Mouse (Mus musculus) limb, embryonic 15.5 days (tissue): ENCODE data around the gene Lhx4. TPM values are rescaled to one million over a fixed set of nuclear protein-coding genes. Genes with fewer than 3 reads are reported as not detected.

Source experiments
- ATAC-seq: fragments of 200-750 bp; cut with Nextera tagmentation; 2 replicates; pipeline ENCODE4 v1.8.0; 2017; ENCODE audit warnings: low read depth, moderate TSS enrichment; ENCODE audit not compliant: insufficient number of reproducible peaks, low FRiP score, low TSS enrichment
- H3K27ac ChIP-seq: fragments of 300-500 bp; sonication (generic); 2 replicates; pipeline ENCODE4 v1.5.1; 2015; ENCODE audit warnings: moderate library complexity, mild to moderate bottlenecking, inconsistent platforms
- H3K27me3 ChIP-seq: fragments of 300-500 bp; sonication (generic); 2 replicates; pipeline ENCODE4 v1.6.1; 2015; ENCODE audit warnings: inconsistent platforms
- H3K36me3 ChIP-seq: fragments of 300-500 bp; sonication (generic); 2 replicates; pipeline ENCODE4 v1.6.1; 2015; ENCODE audit warnings: inconsistent platforms
- H3K4me1 ChIP-seq: fragments of 300-500 bp; sonication (generic); 2 replicates; pipeline ENCODE4 v1.6.1; 2015; ENCODE audit warnings: inconsistent platforms
- H3K4me2 ChIP-seq: fragments of 300-500 bp; sonication (generic); 2 replicates; pipeline ENCODE4 v1.6.1; 2015; ENCODE audit warnings: mild to moderate bottlenecking, inconsistent platforms
- H3K4me3 ChIP-seq: fragments of 300-500 bp; sonication (generic); 2 replicates; pipeline ENCODE4 v1.5.1; 2015; ENCODE audit warnings: mild to moderate bottlenecking, inconsistent platforms
- H3K9ac ChIP-seq: fragments of 300-500 bp; sonication (generic); 2 replicates; pipeline ENCODE4 v1.6.1; 2015; ENCODE audit warnings: inconsistent platforms
- H3K9me3 ChIP-seq: fragments of 300-500 bp; sonication (generic); 2 replicates; pipeline ENCODE4 v1.6.1; 2016; ENCODE audit warnings: inconsistent platforms
- WGBS: fragments of 180-500 bp; shearing (Covaris S2); methylation state at CpG from one replicate; pipeline ENCODE4 v1.1.7; 2015; 5-methylcytosine and 5-hydroxymethylcytosine counted together
- polyA plus RNA-seq: library from polyadenylated mRNA; unstranded; fragments of >200 nt; fragmentation: Nextera tagmentation; extraction: Ambion mirVana; gene quantifications from 2 replicates; pipeline ENCODE4 v1.2.1, GENCODE M21; 2015

The Lhx4 gene
- polyA plus RNA-seq, 1 experiment from 2014 or later, result 0.04 TPM

DNA sequence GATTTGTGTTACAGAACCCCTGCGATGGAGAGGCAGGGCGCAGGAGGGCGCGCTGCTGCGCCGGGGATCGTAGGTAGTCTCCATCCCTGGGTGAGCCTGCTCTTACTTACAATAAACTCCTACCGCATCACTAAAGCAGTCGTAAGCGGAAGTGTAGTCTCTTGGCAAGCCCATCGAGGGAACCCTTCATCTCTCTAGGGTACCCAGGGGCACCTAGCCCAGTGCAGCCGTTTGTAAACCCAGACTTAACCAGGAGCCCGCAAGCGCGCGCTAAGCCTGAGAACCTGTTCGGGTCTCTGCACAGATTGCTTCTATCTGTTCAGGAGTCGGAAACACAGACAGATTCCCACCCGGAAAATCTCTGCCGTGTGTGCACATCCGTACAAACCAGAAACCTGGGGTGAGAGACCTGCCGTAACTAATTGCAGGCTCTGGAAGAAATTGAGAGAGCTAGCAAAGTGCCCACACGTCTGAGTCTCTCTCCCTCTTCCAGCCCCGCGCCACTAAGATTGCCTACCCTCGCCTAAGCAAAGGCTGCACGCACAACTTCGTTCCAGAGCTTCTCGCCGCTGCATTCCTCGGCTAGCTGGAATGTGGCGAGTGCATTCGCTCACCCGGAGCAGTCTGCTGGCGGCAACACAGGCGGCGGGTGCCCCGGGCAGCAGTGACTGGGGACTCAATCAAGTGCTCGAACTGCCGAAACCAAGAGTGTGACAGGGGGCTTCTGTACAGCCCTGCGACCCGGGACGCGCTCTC lies 10.7 kb downstream of the Lhx4 start:
- no peak overlapping the region for H3K27ac ChIP-seq
- H3K27me3 ChIP-seq, result peaks cover 88% of the 10 kb centered on the region
- ATAC-seq, result no peak
- H3K4me2 ChIP-seq, result peak overlapping the region; percentile 97
- peaks cover 40% of the 10 kb centered on the region for H3K4me1 ChIP-seq
- H3K4me3 ChIP-seq, result peak overlapping the region; percentile 50
- no peaks in the 10 kb centered on the region for H3K36me3 ChIP-seq
- no peaks in the 10 kb centered on the region for H3K9me3 ChIP-seq
- no peak overlapping the region for H3K9ac ChIP-seq
- WGBS, result under 1% methylated on average over 44 of the region's 44 CpGs

DNA sequence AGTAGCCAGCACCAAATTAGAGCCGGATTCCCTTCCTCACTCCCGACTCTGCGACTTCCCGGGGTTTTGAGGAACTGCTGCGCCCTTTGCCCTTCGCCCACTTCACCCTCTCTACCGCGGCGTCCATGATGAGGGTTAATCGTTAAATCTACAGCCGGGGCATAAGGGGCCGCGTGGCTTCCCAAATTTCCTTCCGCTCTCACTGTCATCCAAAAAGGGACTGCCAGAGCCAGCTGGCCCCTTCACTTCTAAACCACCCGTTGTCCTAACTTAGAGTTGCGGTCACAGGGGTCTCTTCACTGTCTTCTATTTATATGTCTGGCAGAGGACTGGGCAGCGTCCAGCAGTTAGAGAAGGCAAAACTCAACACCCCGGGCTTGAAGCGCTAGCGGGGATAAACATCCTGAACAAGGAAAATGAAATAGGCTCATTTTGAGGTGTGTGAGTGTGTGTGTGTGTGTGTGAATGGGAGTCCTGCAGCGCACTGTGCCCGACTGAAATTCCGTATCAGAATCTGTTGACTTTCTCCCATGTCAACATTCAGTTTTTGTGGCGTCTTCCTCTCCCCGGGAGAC lies 13.6 kb downstream of the Lhx4 start:
- Histone ChIP-seq H3K4me3 (no peak overlapping the region), H3K4me2 (no peak overlapping the region), H3K9me3 (no peaks in the 10 kb centered on the region), H3K36me3 (no peaks in the 10 kb centered on the region), H3K9ac (no peak overlapping the region), H3K4me1 (peaks cover 37% of the 10 kb centered on the region), H3K27ac (no peak overlapping the region), H3K27me3 (peaks cover 96% of the 10 kb centered on the region)
- no peak for ATAC-seq
- under 1% methylated on average over 25 of the region's 25 CpGs for WGBS

DNA sequence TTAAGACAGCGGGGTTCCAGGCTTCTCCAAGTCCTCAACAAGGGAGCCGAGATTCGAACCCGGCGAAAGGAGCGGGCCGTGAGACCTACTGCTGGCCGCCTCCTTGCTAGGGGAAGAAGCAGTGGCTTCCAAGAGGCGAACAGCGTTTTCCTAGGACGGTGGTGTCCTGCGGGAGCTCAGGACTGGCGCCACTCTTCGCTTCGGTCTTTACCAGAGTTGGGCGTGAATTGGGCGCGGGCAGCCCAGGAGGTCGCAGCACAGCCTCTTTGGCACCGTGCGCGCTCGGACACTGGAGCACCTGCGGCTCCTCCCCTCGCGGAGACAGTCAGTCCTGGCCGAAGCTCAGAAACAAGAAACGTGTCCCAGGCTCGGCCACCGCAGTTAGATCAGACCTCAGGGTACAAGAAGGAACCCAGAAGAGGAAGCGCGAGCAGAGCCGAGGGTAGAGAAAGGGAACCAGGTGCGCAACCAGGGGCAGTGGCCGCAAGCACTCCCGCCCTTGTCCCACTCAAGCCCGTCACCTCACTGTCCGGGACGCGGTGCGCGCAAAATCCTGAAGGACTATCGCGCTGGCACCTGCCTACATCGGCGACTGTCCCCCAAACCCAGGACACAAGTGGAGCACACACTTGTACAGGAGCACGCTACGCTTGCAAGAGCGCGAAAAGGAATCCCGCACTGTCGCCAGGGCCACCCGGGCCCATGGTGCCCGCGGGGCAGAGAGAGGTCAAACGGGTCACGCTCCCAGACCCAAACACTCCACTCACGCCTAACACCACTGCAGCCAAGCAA lies 14.3 kb downstream of the Lhx4 start:
- Histone ChIP-seq H3K9me3 (no peaks in the 10 kb centered on the region), H3K4me2 (no peak overlapping the region)

DNA sequence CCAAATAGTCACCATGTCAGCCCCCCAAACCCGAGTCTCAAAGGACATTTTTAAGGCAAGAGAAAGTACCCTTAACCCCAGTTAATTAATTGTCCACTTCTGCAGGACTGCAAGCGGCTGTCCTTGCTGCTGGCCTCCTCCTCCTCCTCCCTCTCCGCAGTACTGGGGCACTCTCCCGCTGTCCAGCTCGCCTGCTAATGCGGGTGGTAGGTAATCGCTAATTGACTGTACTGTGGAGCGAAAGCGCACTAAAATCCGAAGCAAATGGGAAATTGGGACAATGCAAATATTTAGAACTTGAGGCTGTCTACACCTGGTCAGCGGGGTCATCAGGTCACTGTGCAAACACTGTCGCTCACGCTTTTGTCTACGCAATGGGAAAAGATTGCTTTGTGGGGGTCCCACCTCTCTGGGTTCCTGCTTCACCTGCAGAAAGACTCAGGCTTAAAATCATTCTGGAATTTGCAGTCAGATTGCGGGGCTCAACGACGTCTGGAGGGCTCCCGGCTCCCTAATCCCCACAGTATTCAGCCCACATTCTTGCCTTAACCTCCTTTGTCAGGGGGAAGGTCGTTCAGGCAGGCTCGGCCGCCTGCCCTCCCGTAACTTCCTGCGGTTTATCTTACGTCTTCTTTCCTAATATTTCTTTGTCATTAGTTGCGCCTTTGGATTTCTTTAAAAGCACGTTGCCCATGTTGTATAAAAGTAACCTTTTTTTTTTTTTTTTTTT lies 15.2 kb downstream of the Lhx4 start:
- Histone ChIP-seq H3K4me3 (no peak overlapping the region), H3K4me1 (peaks cover 20% of the 10 kb centered on the region), H3K4me2 (no peak overlapping the region), H3K27me3 (peaks cover 96% of the 10 kb centered on the region), H3K36me3 (no peaks in the 10 kb centered on the region), H3K27ac (no peak overlapping the region), H3K9me3 (no peaks in the 10 kb centered on the region), H3K9ac (no peak overlapping the region)
- 2% methylated on average over 26 of the region's 26 CpGs for WGBS
- no peak for ATAC-seq

More for the DNA sequence above, 14.3 kb downstream of the Lhx4 start:
- Histone ChIP-seq H3K4me3 (peak overlapping the region; percentile 3; the same call in 1 of the 2 replicates), H3K36me3 (no peaks in the 10 kb centered on the region), H3K27me3 (peaks cover 96% of the 10 kb centered on the region), H3K9ac (no peak overlapping the region), H3K27ac (no peak overlapping the region), H3K4me1 (peaks cover 30% of the 10 kb centered on the region)
- under 1% methylated on average over 58 of the region's 58 CpGs for WGBS
- ATAC-seq, result no peak

DNA sequence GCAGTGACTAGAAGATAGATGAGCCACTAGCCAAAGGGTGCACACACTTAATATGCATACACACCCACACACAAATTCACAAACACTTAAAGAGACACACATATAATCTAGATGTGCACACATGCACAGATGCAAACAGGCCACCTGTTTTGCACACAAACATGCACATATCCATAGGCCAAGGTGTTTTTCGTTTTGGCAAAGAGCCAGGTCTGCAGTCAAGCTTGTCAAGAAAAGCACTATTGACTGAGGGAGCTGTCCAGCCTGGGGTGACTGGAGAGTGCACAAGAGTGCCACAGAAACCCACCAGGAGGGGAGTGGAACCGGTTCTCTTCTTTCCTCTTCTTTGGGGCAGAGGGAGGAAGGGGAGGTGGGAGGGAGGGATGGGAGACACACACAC lies 20.3 kb downstream of the Lhx4 start:
- Histone ChIP-seq H3K4me2 (no peak overlapping the region), H3K4me3 (no peak overlapping the region), H3K27me3 (peaks cover 87% of the 10 kb centered on the region), H3K9ac (no peak overlapping the region), H3K36me3 (no peaks in the 10 kb centered on the region), H3K27ac (no peak overlapping the region), H3K4me1 (no peaks in the 10 kb centered on the region), H3K9me3 (no peaks in the 10 kb centered on the region)
- WGBS, result 3% methylated on average over 2 of the region's 2 CpGs
- ATAC-seq, result no peak

DNA sequence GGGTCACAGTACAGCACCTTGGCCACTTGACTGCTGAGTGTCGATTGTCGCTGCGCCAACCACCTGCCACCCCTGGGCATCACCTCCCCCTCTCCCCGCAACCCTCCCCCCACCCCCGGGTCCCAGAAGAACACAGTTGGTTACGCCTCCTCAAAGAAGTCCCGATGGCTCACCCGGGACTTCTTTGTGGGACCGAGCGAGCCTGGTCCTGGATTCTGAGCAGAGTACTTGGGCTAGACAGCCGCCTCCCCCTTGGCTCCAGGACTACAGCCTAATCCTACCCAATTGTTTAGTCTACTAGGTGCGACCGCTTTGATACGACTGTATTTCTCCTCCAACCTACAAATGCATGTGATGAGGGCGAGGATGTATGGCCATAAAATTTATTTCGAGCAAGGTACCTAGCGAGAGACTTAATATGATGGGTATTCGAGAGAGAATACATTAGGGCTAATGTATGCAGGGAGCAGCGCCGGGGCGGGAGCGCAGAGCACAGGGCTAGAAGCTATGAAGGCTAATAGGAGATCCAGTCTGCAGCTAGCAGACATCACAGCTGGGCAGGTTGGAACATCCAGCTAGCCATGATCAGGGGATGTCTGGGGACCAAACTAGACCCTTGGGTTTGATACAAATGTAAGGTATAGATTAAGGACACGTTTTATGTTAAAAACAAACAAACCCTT lies 22.2 kb downstream of the Lhx4 start:
- Histone ChIP-seq H3K36me3 (no peaks in the 10 kb centered on the region), H3K27me3 (peaks cover 85% of the 10 kb centered on the region), H3K9me3 (no peaks in the 10 kb centered on the region), H3K27ac (no peak overlapping the region), H3K4me2 (no peak overlapping the region), H3K4me1 (no peaks in the 10 kb centered on the region), H3K9ac (no peak overlapping the region), H3K4me3 (no peak overlapping the region)
- no peak for ATAC-seq
- 3% methylated on average over 23 of the region's 23 CpGs for WGBS

DNA sequence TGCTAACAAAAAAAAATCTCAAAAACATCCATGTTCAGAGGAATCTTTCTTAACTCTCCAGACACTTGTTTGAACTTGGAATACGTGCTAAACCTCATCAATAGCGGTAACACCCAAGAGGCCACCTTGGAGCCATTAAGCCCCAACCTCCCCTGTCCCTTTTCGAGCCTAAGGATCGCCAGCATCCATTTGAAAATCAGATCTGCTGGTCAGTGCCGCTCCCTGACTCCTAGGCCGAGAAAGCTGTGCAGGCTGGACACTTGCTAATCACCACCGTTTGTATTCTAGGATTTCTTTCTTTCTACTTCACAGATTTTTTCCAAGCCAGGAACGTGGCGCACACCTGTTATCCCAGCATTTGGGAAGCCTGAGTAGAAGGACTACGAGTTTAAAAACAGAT lies 23.7 kb downstream of the Lhx4 start:
- H3K36me3 ChIP-seq, result no peaks in the 10 kb centered on the region
- H3K9me3 ChIP-seq, result no peaks in the 10 kb centered on the region
- H3K4me2 ChIP-seq, result no peak overlapping the region
- no peak overlapping the region for H3K4me3 ChIP-seq
- 20% methylated on average over 10 of the region's 10 CpGs for WGBS
- H3K27me3 ChIP-seq, result peaks cover 87% of the 10 kb centered on the region
- H3K27ac ChIP-seq, result no peak overlapping the region
- H3K9ac ChIP-seq, result no peak overlapping the region
- H3K4me1 ChIP-seq, result no peaks in the 10 kb centered on the region
- no peak for ATAC-seq

DNA sequence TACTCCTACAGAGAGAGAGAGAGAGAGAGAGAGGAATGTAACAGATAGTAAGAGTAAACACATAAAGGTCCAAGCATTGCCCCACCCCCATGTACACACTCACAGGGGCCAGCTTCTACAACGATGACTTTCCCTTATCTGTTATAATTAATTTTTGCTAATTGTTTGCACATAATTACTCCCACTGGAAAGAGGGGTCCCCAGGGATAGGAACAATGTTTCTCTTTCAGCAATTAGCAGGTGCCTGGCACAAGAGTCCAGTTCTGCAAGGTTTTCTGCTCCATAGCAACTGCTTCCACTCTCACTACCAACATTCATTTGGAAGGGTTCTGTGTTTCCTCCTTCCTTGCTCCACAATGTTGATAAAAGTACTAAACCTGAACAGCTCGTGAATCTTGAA lies 25.6 kb downstream of the Lhx4 start:
- ATAC-seq, result no peak
- Histone ChIP-seq H3K9me3 (no peaks in the 10 kb centered on the region), H3K27me3 (peaks cover 73% of the 10 kb centered on the region), H3K4me3 (no peak overlapping the region), H3K36me3 (no peaks in the 10 kb centered on the region), H3K4me1 (no peaks in the 10 kb centered on the region), H3K9ac (no peak overlapping the region), H3K27ac (no peak overlapping the region), H3K4me2 (no peak overlapping the region)
- WGBS, result 78% methylated on average over 2 of the region's 2 CpGs

DNA sequence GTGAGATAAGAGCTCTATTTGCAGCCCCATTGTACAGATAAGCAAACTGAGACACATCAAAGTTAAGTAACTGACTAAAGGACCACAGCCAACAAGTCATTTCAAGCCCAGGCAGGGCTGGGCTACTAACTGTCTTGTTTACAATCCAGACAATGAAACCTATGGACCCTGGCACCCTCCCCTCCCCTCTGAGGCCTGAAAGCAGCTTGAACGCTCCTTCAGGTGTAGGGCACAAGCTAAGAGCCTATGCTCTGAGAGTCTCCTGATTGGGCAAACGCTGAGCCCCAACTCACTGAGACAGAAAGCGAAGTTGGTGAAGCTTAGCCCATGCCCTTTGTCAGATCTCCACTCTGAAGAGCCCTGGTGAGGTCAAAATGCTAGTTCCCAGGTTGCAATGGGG lies 27.2 kb downstream of the Lhx4 start:
- no peaks in the 10 kb centered on the region for H3K4me1 ChIP-seq
- H3K9me3 ChIP-seq, result no peaks in the 10 kb centered on the region
- H3K36me3 ChIP-seq, result no peaks in the 10 kb centered on the region
- no peak overlapping the region for H3K4me2 ChIP-seq
- no peak overlapping the region for H3K9ac ChIP-seq
- no peak overlapping the region for H3K27ac ChIP-seq
- H3K27me3 ChIP-seq, result peaks cover 62% of the 10 kb centered on the region
- no peak overlapping the region for H3K4me3 ChIP-seq
- no peak for ATAC-seq
- 73% methylated on average over 3 of the region's 3 CpGs for whole genome bisulfite sequencing

DNA sequence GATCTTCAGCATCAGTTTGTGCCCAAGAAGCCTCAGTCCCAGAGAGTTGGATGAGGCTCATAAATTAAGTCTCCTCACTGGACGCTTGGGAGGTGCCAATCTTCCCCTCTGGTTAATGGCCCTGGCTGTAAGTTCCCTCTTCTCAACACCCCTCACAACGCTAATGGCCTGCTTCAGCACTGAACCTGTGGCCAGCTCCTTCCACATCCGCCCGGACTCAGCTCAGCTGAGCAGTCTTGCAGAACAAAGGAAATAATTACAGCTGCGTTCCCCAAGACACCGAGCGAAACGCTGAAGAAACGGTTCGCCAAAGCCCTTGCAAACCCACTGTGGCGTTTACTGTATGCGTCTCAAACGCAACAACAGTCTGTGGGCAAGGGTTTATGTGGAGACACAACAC lies 29.3 kb downstream of the Lhx4 start:
- H3K27me3 ChIP-seq, result peaks cover 44% of the 10 kb centered on the region
- 1% methylated on average over 13 of the region's 13 CpGs for whole genome bisulfite sequencing

DNA sequence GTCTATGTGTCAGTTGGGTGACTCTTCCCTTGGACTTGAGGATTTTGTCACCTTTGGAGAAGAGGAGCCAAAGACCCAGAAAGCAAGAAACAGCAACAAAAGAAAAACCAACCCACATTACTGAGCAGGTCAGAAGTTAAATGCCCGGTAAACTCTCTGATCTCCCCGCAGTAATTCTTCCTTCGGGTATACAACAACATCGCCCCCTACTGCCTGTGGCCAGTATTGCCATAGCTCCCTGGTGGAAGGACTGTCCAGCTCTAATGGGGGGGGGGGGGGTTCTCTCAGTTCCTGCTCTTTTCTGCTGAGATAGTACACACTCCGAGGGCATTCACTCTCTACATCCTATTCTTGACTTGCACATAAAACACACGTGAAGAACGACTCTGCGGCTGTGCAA lies 30.0 kb downstream of the Lhx4 start:
- no peak overlapping the region for H3K4me3 ChIP-seq
- no peaks in the 10 kb centered on the region for H3K36me3 ChIP-seq
- H3K9ac ChIP-seq, result no peak overlapping the region
- no peaks in the 10 kb centered on the region for H3K4me1 ChIP-seq
- peaks cover 40% of the 10 kb centered on the region for H3K27me3 ChIP-seq
- H3K4me2 ChIP-seq, result no peak overlapping the region
- no peak for ATAC-seq
- no peak overlapping the region for H3K27ac ChIP-seq
- WGBS, result 38% methylated on average over 8 of the region's 8 CpGs
- H3K9me3 ChIP-seq, result no peaks in the 10 kb centered on the region

More for the DNA sequence above, 29.3 kb downstream of the Lhx4 start:
- Histone ChIP-seq H3K9ac (no peak overlapping the region), H3K9me3 (no peaks in the 10 kb centered on the region), H3K4me2 (peak overlapping the region; percentile 14; the same call in 1 of the 2 replicates), H3K36me3 (no peaks in the 10 kb centered on the region), H3K4me3 (no peak overlapping the region), H3K27ac (no peak overlapping the region), H3K4me1 (no peaks in the 10 kb centered on the region)
- ATAC-seq, result no peak
